Mouse (Mus musculus): ENCODE data around the gene Tent4a.

Tent4a gene

DNA sequence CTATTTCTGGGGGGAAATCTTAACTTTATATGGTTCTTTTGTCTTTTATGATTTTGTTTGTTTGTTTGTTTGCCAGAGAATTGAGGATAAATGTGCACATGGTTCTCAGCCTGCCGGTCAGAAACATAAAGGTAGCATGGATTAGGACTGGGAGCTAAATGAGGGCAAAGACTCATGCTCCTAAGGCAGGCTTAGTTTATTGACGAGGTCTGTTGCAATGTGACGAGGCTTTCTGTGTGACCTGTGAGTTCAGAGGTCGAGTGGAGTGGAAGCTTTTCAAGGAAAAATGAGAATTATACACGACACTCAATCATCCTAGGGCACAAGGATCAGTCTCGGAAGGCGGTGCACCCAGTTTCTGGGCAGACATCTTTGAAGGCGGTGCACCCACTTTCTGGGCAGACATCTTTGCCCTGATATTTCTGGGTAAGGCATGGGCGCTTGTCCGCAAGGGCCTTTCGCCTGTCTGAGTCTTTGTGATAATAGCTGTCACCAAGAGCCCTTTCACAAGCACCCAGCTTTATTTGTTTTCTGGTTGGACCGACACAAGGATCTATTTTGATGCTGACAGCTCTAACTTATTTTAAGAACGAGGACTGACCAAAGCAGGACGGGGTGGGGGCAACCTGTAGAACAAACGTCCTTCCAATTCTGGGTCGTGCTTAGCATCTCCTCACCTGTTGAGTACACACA lies 13.2 kb upstream of the Tent4a start:
- in situ Hi-C loops (cut with MboI, MseI), result loop anchor here (5.0 to 25.0 kb wide), 3 partner anchors 57 to 265 kb away; partner anchors contain the start of gene Med10

DNA sequence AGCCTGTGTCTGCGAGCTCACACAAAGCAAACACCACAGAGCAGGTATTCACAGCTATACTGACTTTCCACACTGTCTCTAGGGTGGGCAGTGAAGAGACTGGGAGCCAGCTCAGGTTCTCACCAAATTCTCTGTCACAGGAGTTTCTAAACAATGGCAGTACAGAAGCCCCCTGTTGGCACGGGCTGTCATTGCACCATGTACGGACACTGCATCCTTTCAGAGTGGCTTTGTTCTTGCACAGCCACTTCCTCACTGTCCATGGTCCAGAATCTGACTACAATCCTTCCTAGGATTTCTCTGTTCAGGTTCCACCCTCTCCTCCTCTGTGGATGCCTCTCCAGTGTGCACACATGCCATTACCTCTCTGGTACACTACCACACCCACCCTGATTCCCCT lies 10.6 kb upstream of the Tent4a start:
- in situ Hi-C loops (cut with MboI, MseI), result loop anchor here (5.0 to 25.0 kb wide), 3 partner anchors 60 to 267 kb away; partner anchors contain the start of gene Med10

DNA sequence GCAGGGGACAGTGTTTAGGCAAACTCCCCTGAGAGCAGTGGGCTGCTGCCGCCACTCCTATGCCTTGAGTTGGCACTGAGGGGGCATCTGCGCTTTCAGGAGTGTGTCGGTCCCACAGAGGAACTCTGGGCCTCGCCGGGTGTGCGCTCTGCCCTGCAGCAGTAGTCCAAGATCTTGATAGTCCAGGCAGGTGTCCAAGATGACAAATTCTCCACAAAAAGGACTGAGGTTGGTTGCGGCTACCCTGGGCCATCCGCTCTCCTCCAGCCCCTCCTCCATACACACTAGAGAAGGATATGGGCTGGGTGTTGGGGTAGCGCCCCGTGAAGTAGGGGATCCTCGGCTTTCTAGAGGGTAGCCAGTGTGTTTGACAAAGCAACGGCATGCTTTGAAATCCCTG lies 9.2 kb upstream of the Tent4a start:
- in situ Hi-C loops (cut with MboI, MseI), result loop anchor here (10.0 to 25.0 kb wide), 2 partner anchors 61 to 269 kb away; partner anchors contain the start of gene Med10

DNA sequence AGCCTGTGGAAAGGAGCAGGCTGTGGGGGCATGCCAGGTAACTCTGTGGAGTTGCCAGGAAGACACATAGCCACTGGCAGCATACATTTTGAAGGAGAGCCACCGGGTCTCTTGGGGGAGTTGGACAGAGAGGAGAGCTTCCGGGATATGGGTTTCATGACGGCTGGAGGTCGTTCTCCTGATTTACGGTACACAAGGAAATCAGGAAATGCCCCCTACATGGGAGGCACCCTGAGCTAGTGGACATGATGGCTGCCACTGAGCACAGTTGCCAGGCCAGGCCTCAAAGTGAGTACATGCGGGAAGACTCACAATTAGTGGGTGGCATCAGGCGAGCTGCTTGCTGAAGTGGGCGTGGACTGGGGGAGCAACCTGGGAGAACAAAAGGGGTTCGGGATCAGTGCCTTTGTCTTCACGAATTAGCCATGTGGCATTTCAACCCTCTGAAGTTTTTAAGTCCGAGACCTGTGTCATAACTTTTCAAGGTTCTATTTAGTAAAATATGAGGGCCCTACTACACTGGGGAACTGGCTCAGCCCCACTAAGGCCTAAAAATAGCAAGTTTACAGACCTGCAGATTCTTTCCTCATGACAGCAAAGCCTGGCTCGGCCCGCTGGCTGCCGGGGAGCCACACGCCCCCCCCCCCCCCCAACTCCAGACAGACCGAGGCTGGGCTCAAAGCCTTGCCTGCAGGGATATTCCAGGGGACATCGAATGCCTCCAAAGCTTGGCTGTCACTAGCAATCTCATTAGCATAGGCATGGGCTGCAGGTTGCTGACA lies 8.3 kb upstream of the Tent4a start:
- in situ Hi-C loops (cut with MboI, MseI), result loop anchor here (10.0 to 25.0 kb wide), 2 partner anchors 62 to 270 kb away; partner anchors contain the start of gene Med10

DNA sequence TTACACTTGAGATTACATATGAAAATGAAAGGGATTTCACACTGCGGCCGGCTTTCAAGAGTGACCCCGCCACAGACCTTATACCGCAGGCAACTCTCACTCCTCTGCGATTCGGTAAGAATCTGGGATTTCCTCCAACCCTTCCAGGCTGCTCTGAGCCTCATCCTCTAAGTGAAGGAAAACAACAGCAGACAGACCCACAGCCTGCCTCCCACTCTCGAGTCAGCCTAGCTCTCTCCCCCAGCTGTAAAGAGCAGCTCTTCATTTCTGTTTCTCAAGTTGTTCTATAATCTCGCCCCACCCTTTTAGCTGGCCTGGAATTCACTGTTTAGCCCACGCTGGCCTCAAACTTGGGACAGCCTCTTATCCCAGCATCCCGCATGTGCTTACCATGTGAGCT lies 7.4 kb upstream of the Tent4a start:
- in situ Hi-C loops (cut with MboI, MseI), result loop anchor here (10.0 to 25.0 kb wide), 2 partner anchors 63 to 271 kb away; partner anchors contain the start of gene Med10

DNA sequence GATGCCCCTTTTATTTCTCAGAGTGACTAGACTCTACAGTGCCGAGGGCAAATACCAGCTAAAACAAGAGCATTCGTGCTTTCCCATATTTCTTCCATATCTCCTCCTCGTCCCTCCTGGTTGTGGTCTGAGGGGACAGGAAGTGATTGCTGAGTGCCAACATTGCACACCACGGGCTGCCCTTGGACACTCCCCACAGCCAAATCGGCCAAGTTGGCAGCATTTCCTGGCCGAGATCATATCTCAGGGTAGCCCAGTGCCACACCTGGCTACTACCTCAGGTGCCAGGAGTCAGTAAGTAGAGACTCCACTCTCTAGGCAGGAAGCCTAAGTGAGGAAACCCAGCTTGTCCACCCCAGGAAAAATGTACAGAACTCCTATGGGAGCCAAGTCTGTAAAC lies 6.8 kb upstream of the Tent4a start:
- in situ Hi-C loops (cut with MboI, MseI), result loop anchor here (10.0 to 25.0 kb wide), 2 partner anchors 64 to 271 kb away; partner anchors contain the start of gene Med10

DNA sequence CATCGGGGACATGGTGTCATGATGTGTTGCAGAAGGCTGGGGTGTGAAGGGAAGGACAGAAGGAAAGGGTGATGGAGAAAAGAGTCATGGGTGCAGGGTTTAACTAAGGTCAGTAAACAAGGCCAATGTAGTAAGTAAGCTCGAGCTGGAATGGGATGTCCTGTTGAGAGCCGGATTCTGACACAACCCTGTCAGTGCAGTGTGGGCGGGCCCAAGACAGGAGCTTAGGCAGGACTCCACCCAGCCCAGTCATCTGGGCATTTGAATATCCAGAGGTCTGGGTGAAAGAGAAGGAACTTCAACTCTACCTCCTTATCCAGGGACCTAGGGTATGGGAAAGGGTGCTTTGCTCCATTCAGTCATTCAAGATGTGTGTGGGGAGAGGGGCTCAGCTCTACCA lies 3.9 kb upstream of the Tent4a start:
- in situ Hi-C loops (cut with MboI, MseI), result loop anchor here (10.0 to 25.0 kb wide), 2 partner anchors 274 to 954 kb away; partner anchors contain the start of genes Fastkd3, Med10 and Mtrr

DNA sequence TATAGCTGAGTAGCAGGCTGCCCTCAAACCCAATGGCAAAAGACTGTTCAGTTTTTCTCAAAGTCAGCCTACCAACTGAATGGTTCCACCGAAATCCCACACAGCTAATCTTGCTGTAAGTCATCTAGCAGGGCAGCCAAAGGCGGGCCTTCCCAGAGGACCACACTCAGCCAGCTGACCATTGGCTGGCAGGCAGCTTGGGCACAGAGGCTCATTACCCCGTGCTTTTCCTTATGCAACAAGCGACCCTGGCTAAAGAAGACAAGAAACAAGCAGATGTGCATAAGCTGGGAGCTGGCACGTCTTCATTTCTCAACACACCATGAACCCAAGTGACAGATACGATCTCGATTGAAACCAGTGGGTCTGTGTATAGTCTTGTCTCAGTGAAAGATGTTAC lies 2.9 kb upstream of the Tent4a start:
- in situ Hi-C loops (cut with MboI, MseI), result loop anchor here (10.0 to 25.0 kb wide), 2 partner anchors 275 to 953 kb away; partner anchors contain the start of genes Fastkd3, Med10 and Mtrr

DNA sequence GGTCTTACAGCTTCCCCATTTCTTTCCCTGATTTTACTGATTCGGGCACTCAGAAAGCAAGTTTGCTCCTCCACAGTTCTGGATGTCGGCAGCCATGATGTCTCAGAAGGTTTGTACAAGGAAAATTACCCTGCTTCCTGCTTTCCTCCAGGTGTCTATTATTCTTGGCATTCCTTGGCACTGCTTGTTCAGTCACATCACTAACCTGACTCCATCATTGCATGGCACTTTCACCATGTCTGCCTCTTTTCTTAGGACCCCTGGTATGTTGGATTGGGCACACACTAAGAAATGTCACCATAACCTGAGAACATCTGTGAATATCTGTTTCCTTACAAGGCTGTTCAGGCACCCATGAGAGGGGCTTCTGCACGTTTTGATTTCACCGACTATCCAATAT lies 1.6 kb upstream of the Tent4a start:
- in situ Hi-C loops (cut with MboI, MseI), result loop anchor here (10.0 to 25.0 kb wide), 2 partner anchors 276 to 951 kb away; partner anchors contain the start of genes Fastkd3, Med10 and Mtrr

DNA sequence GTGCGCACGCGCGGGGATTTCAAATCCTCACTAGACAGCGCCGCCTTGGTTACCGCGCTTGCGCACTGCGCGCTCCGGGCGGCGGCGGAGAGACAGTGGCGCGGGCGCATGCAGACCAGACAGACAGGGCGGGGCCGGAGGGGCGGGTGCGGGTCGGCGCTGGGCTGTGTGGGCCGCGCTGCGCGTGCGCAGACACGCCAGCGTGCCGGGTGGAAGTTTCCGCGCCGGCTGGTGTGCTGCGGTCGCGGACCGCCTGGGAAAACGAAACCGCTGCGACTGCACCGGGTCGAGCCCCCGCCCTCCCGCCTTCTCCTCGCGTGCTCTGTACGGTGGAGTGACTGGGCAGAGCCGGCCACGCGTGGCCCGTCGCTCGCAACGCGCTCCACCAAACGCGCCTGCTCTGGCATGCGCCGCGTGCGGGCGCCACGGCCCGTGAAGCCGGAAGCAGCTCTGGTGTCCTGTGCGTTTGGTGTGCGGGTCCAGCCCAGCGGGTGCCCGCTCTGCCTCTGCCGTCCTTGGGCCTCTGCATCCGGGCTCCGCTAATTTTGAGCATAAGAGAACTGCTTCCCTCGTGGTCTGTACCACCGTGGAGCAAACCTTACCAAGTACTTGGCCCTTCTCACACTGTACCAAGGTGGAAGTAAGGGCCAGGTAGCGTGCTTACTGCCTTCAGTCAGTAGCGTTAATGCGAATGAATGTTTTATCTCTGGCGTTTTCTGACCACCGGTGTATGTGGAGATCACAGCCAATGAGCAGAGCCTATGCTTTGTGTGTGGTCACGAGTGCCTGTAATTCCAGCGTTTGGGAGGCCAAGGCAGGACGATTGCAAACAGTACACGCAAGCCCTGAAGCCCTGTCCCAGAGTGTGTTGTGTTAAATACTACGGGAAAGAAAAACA lies 486 bp upstream of the Tent4a start:
- in situ Hi-C loops (cut with MboI, MseI), result loop anchor here (10.0 to 25.0 kb wide), 2 partner anchors 277 to 950 kb away; partner anchors contain the start of genes Fastkd3, Med10 and Mtrr

DNA sequence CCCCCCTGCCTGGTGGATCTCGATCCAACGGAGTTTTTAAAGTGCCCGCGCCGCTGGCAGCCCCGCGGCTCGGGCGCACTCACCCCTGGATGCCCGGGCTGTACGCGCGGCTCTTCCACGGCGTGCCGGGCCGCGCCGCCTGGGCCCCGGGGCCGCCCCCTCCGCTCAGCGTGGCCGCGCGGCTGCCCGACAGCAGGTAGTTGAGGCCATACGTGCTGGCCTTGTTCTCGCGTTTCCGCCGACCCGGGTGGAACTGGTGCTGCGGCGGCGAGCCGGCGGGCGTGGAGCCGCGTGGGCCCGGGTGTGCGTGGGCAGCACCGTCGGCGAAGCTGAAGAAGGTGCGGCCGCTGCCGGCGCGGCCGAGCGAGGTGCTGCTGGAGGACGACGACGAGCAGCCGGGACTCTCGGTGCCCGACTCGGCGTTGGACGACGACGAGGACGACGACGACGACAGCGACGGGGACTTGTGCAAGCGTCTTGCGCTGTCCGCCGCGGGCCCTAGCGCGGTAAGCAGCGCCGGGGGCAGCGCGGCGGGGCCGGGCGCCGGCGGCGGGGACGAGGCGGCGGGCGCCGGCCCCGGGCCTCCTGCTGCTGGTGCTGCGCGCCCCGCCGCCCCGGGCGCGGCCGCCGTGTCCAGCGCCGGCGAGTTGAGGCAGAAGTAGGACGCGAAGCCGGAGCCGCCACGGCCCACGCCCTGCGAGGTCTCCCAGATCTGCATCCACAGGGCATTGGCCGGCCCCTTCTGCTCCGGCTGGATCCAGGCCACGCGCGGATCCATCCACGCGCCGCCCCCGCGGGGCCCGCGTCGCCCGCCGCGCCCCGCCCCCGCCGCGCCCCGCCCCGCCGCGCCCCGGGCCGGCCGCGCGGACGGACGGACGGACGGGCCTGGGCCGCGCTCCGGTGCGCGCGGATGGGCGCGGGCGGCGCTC lies 748 bp downstream of the Tent4a start, which contains the start of gene Nsun2:
Nsun2 (plus strand) TSS at position 342 of the 929 bp plus-strand sequence.
- in situ Hi-C loops (cut with MboI, MseI), result loop anchor here (10.0 to 25.0 kb wide), 2 partner anchors 279 to 949 kb away; partner anchors contain the start of genes Fastkd3, Med10 and Mtrr

DNA sequence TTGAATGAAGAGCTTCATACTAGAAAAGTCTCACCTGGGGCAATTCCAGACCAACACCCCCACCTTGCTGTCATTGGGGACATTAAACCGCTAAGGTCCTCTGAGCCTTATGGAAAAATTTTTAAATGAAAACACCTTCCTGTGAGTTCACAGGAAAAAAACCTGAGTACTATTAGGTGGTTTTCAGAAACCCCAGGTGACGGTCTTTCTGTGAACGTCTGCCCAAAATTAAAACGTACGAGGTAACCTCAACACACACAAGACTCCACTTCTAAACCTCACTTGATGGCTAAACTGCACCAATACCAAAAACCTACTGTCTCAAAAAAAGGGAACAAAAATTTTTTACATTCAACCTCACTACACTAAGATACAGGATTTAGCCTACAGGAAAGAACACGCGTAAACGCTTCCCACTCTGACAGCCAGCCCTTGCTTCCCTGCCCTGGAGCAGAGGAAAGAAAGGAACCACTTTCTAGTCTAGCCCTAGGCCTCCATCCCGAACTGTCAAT lies 1.5 kb downstream of the Tent4a start:
- in situ Hi-C loops (cut with MboI, MseI), result loop anchor here (10.0 to 25.0 kb wide), 2 partner anchors 279 to 948 kb away; partner anchors contain the start of genes Fastkd3, Med10 and Mtrr

DNA sequence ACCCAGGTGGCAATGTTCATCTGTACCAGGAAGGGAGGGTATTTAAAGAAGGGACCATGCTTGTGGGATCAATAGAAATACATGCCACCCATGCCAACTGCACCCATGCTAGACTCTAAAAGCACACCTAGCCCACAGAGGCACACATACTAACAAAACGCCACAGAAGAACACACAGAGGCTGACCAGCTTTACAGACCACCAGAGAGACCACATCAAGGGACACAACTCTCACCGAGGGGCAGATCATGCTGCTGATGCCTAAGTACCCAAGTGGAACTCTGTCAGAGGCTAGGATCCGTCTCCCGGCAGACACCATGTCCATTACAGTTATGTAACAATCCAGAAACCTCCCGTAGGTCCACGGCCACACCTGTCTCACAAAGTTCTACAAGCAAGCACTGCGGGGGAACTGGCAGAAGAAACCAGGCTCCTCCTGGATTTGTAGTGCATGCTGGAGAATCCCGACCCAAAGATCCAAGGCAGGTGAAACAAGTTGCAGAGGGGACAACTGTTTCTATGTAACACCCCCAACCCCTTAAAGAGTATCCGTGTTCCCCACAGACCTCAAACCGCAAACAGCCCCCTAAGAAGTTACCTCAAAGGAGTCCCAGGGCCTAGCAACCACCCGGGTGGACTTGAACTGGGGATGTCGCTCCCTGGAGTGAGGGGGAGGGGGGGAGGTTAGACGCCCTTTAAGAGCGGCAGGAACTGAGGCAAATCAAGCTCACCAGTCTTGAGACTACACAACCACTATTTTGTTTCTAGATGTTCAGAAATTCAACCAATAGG lies 2.1 kb downstream of the Tent4a start:
- in situ Hi-C loops (cut with MboI, MseI), result loop anchor here (10.0 to 25.0 kb wide), 2 partner anchors 280 to 947 kb away; partner anchors contain the start of genes Fastkd3, Med10 and Mtrr

DNA sequence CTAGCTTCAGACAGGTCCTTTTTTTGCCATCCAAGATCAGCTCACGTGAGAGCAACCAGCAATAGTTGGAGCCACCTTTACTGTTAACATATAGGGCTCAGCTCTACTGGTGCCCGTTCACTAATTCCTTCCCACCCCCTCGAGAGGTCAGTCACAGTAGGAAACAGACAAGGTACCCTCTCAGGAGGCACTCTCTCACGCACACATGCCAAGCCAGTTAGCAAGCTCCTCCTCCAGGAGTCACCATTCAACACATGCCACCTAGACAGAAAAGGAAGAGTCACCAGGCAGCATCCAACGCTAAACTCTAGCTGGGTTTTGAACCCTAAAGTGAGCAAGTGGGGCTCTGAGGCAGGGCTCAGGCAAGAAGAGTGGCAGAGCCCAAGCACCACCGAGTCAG lies 3.0 kb downstream of the Tent4a start:
- in situ Hi-C loops (cut with MboI, MseI), result loop anchor here (10.0 to 25.0 kb wide), 2 partner anchors 281 to 947 kb away; partner anchors contain the start of genes Fastkd3, Med10 and Mtrr

DNA sequence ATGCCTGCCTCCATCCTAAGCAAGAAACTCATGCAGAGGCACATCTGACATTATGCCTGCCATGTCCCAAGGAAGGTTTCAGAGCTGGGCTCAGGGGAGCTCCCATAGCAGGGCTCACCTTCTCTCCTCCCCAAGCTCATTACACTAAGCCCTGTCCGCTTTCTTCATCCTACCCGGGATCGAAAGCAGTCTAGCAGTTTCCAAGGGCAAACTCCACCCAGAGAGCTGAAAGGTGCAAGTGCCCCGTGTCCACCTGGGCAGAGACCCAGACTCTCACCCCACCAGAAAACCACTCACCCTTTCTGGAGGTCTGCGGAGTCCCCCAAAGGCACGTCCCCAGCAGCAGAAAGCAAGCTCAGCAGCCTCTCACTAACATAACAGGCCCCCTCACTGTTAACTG lies 3.5 kb downstream of the Tent4a start:
- in situ Hi-C loops (cut with MboI, MseI), result loop anchor here (10.0 to 25.0 kb wide), 2 partner anchors 281 to 946 kb away; partner anchors contain the start of genes Fastkd3, Med10 and Mtrr

DNA sequence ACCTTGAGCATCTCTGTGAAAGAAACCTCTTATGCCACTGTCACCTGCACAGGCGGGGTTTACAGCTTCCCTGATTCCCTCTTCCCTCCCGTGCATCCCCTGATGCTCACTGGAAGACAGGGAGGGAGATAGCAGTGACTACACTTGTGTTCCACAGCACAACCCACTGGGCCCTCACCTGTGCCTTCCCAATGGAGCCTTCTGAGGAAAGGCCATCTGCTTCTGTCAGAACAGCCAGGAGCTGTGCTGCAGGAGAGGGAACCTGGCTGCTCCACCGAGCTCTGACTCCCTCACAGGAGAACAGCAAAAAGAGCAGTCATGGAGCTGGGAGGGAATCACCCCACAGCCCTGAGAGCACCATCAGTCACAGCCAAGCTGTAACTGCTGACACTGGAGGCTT lies 4.3 kb downstream of the Tent4a start:
- in situ Hi-C loops (cut with MboI, MseI), result loop anchor here (10.0 to 25.0 kb wide), 2 partner anchors 282 to 945 kb away; partner anchors contain the start of genes Fastkd3, Med10 and Mtrr

DNA sequence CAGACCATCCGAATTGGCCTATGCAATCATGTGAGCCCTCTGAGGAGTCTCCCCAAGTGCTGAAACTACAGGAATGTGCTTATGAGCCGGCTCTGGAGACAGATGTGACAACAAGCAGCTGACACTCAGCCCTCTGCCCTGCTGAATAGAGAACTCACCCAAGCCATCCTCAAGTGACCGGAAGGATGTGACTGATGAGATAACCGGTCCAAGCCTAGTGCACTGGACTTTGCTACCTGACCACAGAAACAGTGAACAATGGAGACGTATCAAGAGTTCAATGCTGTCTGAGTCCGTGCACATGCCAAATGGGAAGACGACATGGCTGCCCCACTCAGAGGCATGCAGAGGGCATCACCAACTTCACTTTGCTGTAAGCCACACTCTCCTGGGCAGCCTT lies 5.9 kb downstream of the Tent4a start:
- in situ Hi-C loops (cut with MboI, MseI), result loop anchor here (25.0 kb wide), 1 partner anchor 284 kb away; the partner anchor contains the start of gene Med10

DNA sequence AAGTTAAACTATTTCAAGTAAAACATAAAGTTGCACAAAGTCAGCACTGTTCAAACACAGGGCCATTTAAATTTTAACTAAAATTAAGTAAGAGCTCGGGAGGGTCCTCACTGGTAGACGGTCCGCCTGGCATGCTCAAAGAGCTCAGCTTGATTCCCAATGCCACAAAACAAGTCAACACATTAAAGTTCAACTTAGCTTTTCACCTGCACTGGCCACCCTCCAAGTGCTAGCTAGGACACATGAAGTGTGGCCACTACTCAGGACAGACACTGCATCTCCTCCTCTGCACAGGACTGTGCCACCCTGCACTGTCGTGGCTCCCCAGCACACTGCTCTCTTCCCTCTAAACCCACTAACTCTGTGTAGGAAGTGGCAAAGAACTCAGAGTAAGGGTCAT lies 8.6 kb downstream of the Tent4a start:
- in situ Hi-C loops (cut with MboI, MseI), result loop anchor here (25.0 kb wide), 1 partner anchor 286 kb away; the partner anchor contains the start of gene Med10

Data from T-helper 1 cell (primary cell).